16 mouse cellular contexts compared by ENCODE assay signal in genomic region chr3:97274516-97275230, GRCm38 (mm10). TPM values are rescaled to one million over a fixed set of nuclear protein-coding genes. Genes with fewer than 3 reads are reported as not detected.
DNase-seq lines count a peak whose midpoint lies in the region; ATAC-seq and TF ChIP-seq lines count a peak whose summit lies in the region.
"Had no signal": no experiment of that assay in that cellular context is flagged by ENCODE, and none has a peak within 500 bp of the region (broad histone marks: within the 10 kb centered on the region; RNA-seq: fewer than 3 reads in every experiment).

No protein-coding gene starts in this region.

- H3K4me1 ChIP-seq in kidney, embryonic 15.5 days = peaks cover 22% of the 10 kb centered on the region
- peaks cover 18% of the 10 kb centered on the region; the same call in 1 of the 2 replicates for H3K4me1 ChIP-seq in kidney, embryonic 16.5 days (ENCODE audit: insufficient read depth, low read length)
- H3K4me1 ChIP-seq in liver, embryonic 12.5 days = no peaks in the 10 kb centered on the region; the same call in 1 of the 2 replicates
- H3K4me1 ChIP-seq in stomach, postnatal 0 days (replicated peaks; ENCODE audit: control insufficient read depth, insufficient read depth) = no peaks in the 10 kb centered on the region

- intact Hi-C loops in left cerebral cortex, postnatal 4 days (cut with DNase I) = no loop called here

- no peak for TF ChIP-seq EP300 in stomach, postnatal 0 days (optimal IDR thresholded peaks at IDR 0.05)

- no peak overlapping the region for H3K9ac ChIP-seq in kidney, embryonic 15.5 days
- no peak overlapping the region for H3K9ac ChIP-seq in kidney, embryonic 16.5 days (replicated peaks; ENCODE audit: low read length)
- H3K9ac ChIP-seq in liver, embryonic 12.5 days = no peak overlapping the region
- H3K9ac ChIP-seq in stomach, postnatal 0 days (ENCODE audit: low read length) = no peak overlapping the region
- H3K9ac ChIP-seq: embryonic facial prominence, embryonic 15.5 days; hindbrain, embryonic 12.5 days; limb, embryonic 12.5 days had no signal

- H3K27ac ChIP-seq in kidney, embryonic 15.5 days = no peak overlapping the region
- H3K27ac ChIP-seq in kidney, embryonic 16.5 days (ENCODE audit: low read length) = 0 out of 2 replicates have a peak overlapping the region, but pooled peaks have one; percentile 29
- no peak overlapping the region for H3K27ac ChIP-seq in liver, embryonic 12.5 days
- no peak overlapping the region for H3K27ac ChIP-seq in stomach, postnatal 0 days (replicated peaks)
- H3K27ac ChIP-seq: embryonic facial prominence, embryonic 15.5 days; hindbrain, embryonic 12.5 days; layer of hippocampus, adult 2 months; left cerebral cortex, adult 2 months; limb, embryonic 12.5 days had no signal

- peaks cover 11% of the 10 kb centered on the region; the same call in 1 of the 2 replicates for H3K36me3 ChIP-seq in kidney, embryonic 15.5 days
- peaks cover 3% of the 10 kb centered on the region for H3K36me3 ChIP-seq in kidney, embryonic 16.5 days (ENCODE audit: insufficient read depth, low read length)
- H3K36me3 ChIP-seq in liver, embryonic 12.5 days = no peaks in the 10 kb centered on the region
- H3K36me3 ChIP-seq in stomach, postnatal 0 days (ENCODE audit: control insufficient read depth, insufficient read depth, low read length) = no peaks in the 10 kb centered on the region
- H3K36me3 ChIP-seq: embryonic facial prominence, embryonic 15.5 days had no signal

- H3K27me3 ChIP-seq in kidney, embryonic 15.5 days = no peaks in the 10 kb centered on the region
- H3K27me3 ChIP-seq in kidney, embryonic 16.5 days (ENCODE audit: insufficient read depth, low read length) = no peaks in the 10 kb centered on the region
- no peaks in the 10 kb centered on the region for H3K27me3 ChIP-seq in liver, embryonic 12.5 days (replicated peaks)
- no peaks in the 10 kb centered on the region for H3K27me3 ChIP-seq in stomach, postnatal 0 days (ENCODE audit: control insufficient read depth, insufficient read depth, low read length)
- H3K27me3 ChIP-seq: embryonic facial prominence, embryonic 15.5 days; hindbrain, embryonic 12.5 days; limb, embryonic 12.5 days had no signal

- 78% methylated on average over 15 of the region's 15 CpGs for WGBS in kidney, embryonic 15.5 days
- WGBS in kidney, embryonic 16.5 days = 74% methylated on average over 15 of the region's 15 CpGs
- 75% methylated on average over 15 of the region's 15 CpGs for WGBS in liver, embryonic 12.5 days (ENCODE audit: insufficient replicate concordance)
- 70% methylated on average over 15 of the region's 15 CpGs for WGBS in stomach, postnatal 0 days

- no peak overlapping the region for H3K4me3 ChIP-seq in kidney, embryonic 15.5 days (replicated peaks)
- H3K4me3 ChIP-seq in kidney, embryonic 16.5 days (ENCODE audit: low read length) = no peak overlapping the region
- no peak overlapping the region for H3K4me3 ChIP-seq in liver, embryonic 12.5 days
- no peak overlapping the region for H3K4me3 ChIP-seq in stomach, postnatal 0 days (ENCODE audit: low read depth, low read length)
- H3K4me3 ChIP-seq: embryonic facial prominence, embryonic 15.5 days; hindbrain, embryonic 12.5 days; layer of hippocampus, adult 2 months; left cerebral cortex, adult 2 months; limb, embryonic 12.5 days had no signal

- DNase-seq in kidney, adult 11 months = peak; percentile 65
- DNase-seq in stomach, postnatal 0 days (ENCODE audit: low spot score) = peak; percentile 25
- DNase-seq in lung, postnatal 10 days = no peak
- no peak for DNase-seq in T-cell, adult 2 months (ENCODE audit: low spot score)
- no peak for DNase-seq in left cerebral cortex, postnatal 4 days
- DNase-seq: adrenal gland, postnatal 36 days; cerebellum, adult 9-10 months had no signal

- no peak for TF ChIP-seq CTCF in stomach, postnatal 0 days (IDR thresholded peaks at IDR 0.05; ENCODE audit: low read depth)

- no peaks in the 10 kb centered on the region for H3K9me3 ChIP-seq in kidney, embryonic 15.5 days (replicated peaks)
- H3K9me3 ChIP-seq in kidney, embryonic 16.5 days (ENCODE audit: low read length) = no peaks in the 10 kb centered on the region
- no peaks in the 10 kb centered on the region for H3K9me3 ChIP-seq in liver, embryonic 12.5 days (replicated peaks)
- no peaks in the 10 kb centered on the region for H3K9me3 ChIP-seq in stomach, postnatal 0 days (ENCODE audit: control insufficient read depth, low read length)
- H3K9me3 ChIP-seq: embryonic facial prominence, embryonic 15.5 days; hindbrain, embryonic 12.5 days; limb, embryonic 12.5 days had no signal

- H3K4me2 ChIP-seq in kidney, embryonic 15.5 days = no peak overlapping the region
- H3K4me2 ChIP-seq in kidney, embryonic 16.5 days (replicated peaks; ENCODE audit: low read depth, low read length) = 0 out of 2 replicates have a peak overlapping the region, but pooled peaks have one; percentile 0
- H3K4me2 ChIP-seq in liver, embryonic 12.5 days = peak overlapping the region; percentile 12; the same call in 1 of the 2 replicates
- no peak overlapping the region for H3K4me2 ChIP-seq in stomach, postnatal 0 days (replicated peaks; ENCODE audit: low read depth)
- H3K4me2 ChIP-seq: embryonic facial prominence, embryonic 15.5 days; hindbrain, embryonic 12.5 days; limb, embryonic 12.5 days had no signal

- no peak for ATAC-seq in kidney, embryonic 15.5 days (replicated peaks; ENCODE audit: low FRiP score)
- ATAC-seq in kidney, embryonic 16.5 days (ENCODE audit: low FRiP score, low TSS enrichment) = peak; percentile 46; the same call in 1 of the 2 replicates
- no peak for ATAC-seq in liver, embryonic 12.5 days
- ATAC-seq in stomach, postnatal 0 days (ENCODE audit: low FRiP score, low TSS enrichment) = no peak
- ATAC-seq: lung, postnatal 0 days had no signal

RNA-seq across cellular contexts. Expression of gene Bcl9, which starts 23.0 kb away (rescaled TPM):
- polyA plus RNA-seq in kidney, embryonic 15.5 days (2015; fragmentation: Nextera tagmentation; extraction: Ambion mirVana) = 61.3 and 66.6 TPM in 2 replicates
- polyA plus RNA-seq in kidney, embryonic 16.5 days (2015; fragmentation: Nextera tagmentation; extraction: Ambion mirVana) = 60.8 and 68.7 TPM in 2 replicates
- polyA plus RNA-seq in liver, embryonic 12.5 days (2016; fragmentation: Nextera tagmentation; extraction: Ambion mirVana) = 7.9 and 9.3 TPM in 2 replicates
- 19.2 and 20.2 TPM in 2 replicates for polyA plus RNA-seq in stomach, postnatal 0 days (2015; fragmentation: Nextera tagmentation; extraction: Ambion mirVana)
- total RNA-seq in left cerebral cortex, postnatal 4 days (2021) = 100 to 1,000 TPM; 106 to 107 TPM

Comparison
In these comparisons a context has a peak if more than half of its experiments do, and no peak if none do; other contexts are left out.
1. H3K4me2 ChIP-seq: peak in kidney, embryonic 16.5 days (single experiment) and liver, embryonic 12.5 days (single experiment); none in kidney, embryonic 15.5 days (single experiment) and stomach, postnatal 0 days (single experiment).
2. DNase-seq: peak in kidney, adult 11 months (single experiment) and stomach, postnatal 0 days (single experiment); none in lung, postnatal 10 days (single experiment), T-cell, adult 2 months (single experiment) and left cerebral cortex, postnatal 4 days (single experiment).